Mouse (Mus musculus) olfactory bulb, adult 2 months (tissue): ENCODE results near the gene Sim1. TPM values are rescaled to one million over a fixed set of nuclear protein-coding genes. Genes with fewer than 3 reads are reported as not detected.

Experiments used
- H3K27ac ChIP-seq: fragments of 200-500 bp; 2 replicates; pipeline ENCODE4 v1.5.1; 2012; ENCODE audit warnings: low read depth, low read length; ENCODE audit not compliant: insufficient read depth
- H3K4me1 ChIP-seq: fragments of 200-500 bp; 2 replicates; pipeline ENCODE4 v1.6.1; 2012; ENCODE audit warnings: low read length; ENCODE audit not compliant: control insufficient read depth, insufficient read depth
- H3K4me3 ChIP-seq: fragments of 200-500 bp; 2 replicates; pipeline ENCODE4 v1.5.1; 2012; ENCODE audit warnings: mild to moderate bottlenecking, low read depth, low read length, moderate library complexity; ENCODE audit not compliant: insufficient read depth
- CTCF ChIP-seq: fragments of 200-500 bp; IDR thresholded peaks from 2 replicates; pipeline ENCODE4 v1.5.1; 2012; ENCODE audit warnings: low read depth, mild to moderate bottlenecking, low read length, moderate library complexity; ENCODE audit not compliant: insufficient read depth
- POLR2A ChIP-seq: fragments of 200-500 bp; IDR thresholded peaks from 2 replicates; pipeline ENCODE4 v1.6.1; 2012; ENCODE audit warnings: mild to moderate bottlenecking, low read depth, low read length, moderate library complexity; ENCODE audit not compliant: insufficient read depth
- WGBS: fragments of 180-500 bp; shearing (Covaris S2); methylation state at CpG from one replicate; pipeline ENCODE4 v1.1.7; 2018; 5-methylcytosine and 5-hydroxymethylcytosine counted together
- polyA plus RNA-seq: library from polyadenylated mRNA; stranded (reverse); fragments of >200 nt; gene quantifications from 2 replicates; pipeline ENCODE4 v1.2.4, GENCODE M21; 2012; ENCODE audit warnings: low replicate concordance; ENCODE audit not compliant: missing spikeins, insufficient read depth, insufficient read length

Gene Sim1
- polyA plus RNA-seq, 1 experiment, result not detected

- Histone ChIP-seq H3K4me3 (no peak overlapping the region), H3K27ac (no peak overlapping the region), H3K4me1 (peaks cover 9% of the 10 kb centered on the region)
- TF ChIP-seq POLR2A (no peak), CTCF (no peak)
- 5% methylated on average over 15 of the region's 15 CpGs for whole genome bisulfite sequencing
Observed at GRCm38 (mm10) chr10:50892751-50893320, 1.7 kb upstream of the Sim1 start.

GRCm38 (mm10) chr10:50893546-50893945, 1.0 kb upstream of the Sim1 start:
- no peak for TF ChIP-seq CTCF
- peaks cover 9% of the 10 kb centered on the region for H3K4me1 ChIP-seq
- no peak overlapping the region for H3K27ac ChIP-seq
- 6% methylated on average over 10 of the region's 10 CpGs for WGBS
- H3K4me3 ChIP-seq, result no peak overlapping the region

- H3K4me3 ChIP-seq, result no peak overlapping the region
- WGBS, result 2% methylated on average over 44 of the region's 44 CpGs
Observed at GRCm38 (mm10) chr10:50895091-50895790, 687 bp downstream of the Sim1 start.

GRCm38 (mm10) chr10:50895881-50896766, 1.6 kb downstream of the Sim1 start:
- Histone ChIP-seq H3K27ac (no peak overlapping the region), H3K4me3 (no peak overlapping the region), H3K4me1 (peaks cover 9% of the 10 kb centered on the region)
- WGBS, result 11% methylated on average over 21 of the region's 21 CpGs
- no peak for TF ChIP-seq POLR2A
- no peak for TF ChIP-seq CTCF

More at GRCm38 (mm10) chr10:50895091-50895790, 687 bp downstream of the Sim1 start:
- no peak overlapping the region for H3K27ac ChIP-seq
- peaks cover 9% of the 10 kb centered on the region for H3K4me1 ChIP-seq
- TF ChIP-seq CTCF (no peak), POLR2A (no peak)

GRCm38 (mm10) chr10:50896767-50897390, 2.3 kb downstream of the Sim1 start:
- Histone ChIP-seq H3K27ac (no peak overlapping the region), H3K4me3 (no peak overlapping the region), H3K4me1 (peaks cover 9% of the 10 kb centered on the region)
- 15% methylated on average over 3 of the region's 3 CpGs for WGBS
- TF ChIP-seq POLR2A, result no peak
- no peak for TF ChIP-seq CTCF

- H3K4me3 ChIP-seq, result no peak overlapping the region
- peaks cover 9% of the 10 kb centered on the region for H3K4me1 ChIP-seq
- no peak overlapping the region for H3K27ac ChIP-seq
- WGBS, result 5% methylated on average over 32 of the region's 32 CpGs
- TF ChIP-seq POLR2A (no peak), CTCF (no peak)
Observed at GRCm38 (mm10) chr10:50897530-50898471, 3.2 kb downstream of the Sim1 start.

GRCm38 (mm10) chr10:50898621-50899020, 4.1 kb downstream of the Sim1 start:
- WGBS, result 22% methylated on average over 2 of the region's 2 CpGs
- Histone ChIP-seq H3K4me3 (no peak overlapping the region), H3K27ac (no peak overlapping the region), H3K4me1 (peaks cover 9% of the 10 kb centered on the region)
- TF ChIP-seq POLR2A, result no peak
- TF ChIP-seq CTCF, result no peak
